Mouse (Mus musculus) layer of hippocampus, adult 8-10 months (tissue): ENCODE results near the gene Plxnc1. TPM values are rescaled to one million over a fixed set of nuclear protein-coding genes. Genes with fewer than 3 reads are reported as not detected.
A peak's percentile ranks its signal among the peaks of the same experiment; 100 is the strongest.

Experiments used
- DNase-seq, 2 experiments: peaks; one replicate each; pipeline ENCODE4 v3.0.0; 2022; ENCODE audit warnings: low spot score in 2 of 2
- total RNA-seq, 4 experiments: library from RNA; stranded (reverse); gene quantifications; 2 replicates each; pipeline ENCODE4 v1.2.4; 2022

The Plxnc1 gene
- total RNA-seq, 4 experiments from 2014 or later: 30.9 to 40.3 (median 35.4) TPM

- DNase-seq: peak; percentile 54 to 59
Measured at GRCm38 (mm10) chr10:94771496-94771895, 173.1 kb downstream of the Plxnc1 start.

- no peak for DNase-seq
Measured at GRCm38 (mm10) chr10:94747011-94747410, 197.6 kb downstream of the Plxnc1 start.

- DNase-seq: no peak
Measured at GRCm38 (mm10) chr10:94741459-94741858, 203.2 kb downstream of the Plxnc1 start.
